ENCODE assay signal across 11 mouse cellular contexts in the genomic region with DNA sequence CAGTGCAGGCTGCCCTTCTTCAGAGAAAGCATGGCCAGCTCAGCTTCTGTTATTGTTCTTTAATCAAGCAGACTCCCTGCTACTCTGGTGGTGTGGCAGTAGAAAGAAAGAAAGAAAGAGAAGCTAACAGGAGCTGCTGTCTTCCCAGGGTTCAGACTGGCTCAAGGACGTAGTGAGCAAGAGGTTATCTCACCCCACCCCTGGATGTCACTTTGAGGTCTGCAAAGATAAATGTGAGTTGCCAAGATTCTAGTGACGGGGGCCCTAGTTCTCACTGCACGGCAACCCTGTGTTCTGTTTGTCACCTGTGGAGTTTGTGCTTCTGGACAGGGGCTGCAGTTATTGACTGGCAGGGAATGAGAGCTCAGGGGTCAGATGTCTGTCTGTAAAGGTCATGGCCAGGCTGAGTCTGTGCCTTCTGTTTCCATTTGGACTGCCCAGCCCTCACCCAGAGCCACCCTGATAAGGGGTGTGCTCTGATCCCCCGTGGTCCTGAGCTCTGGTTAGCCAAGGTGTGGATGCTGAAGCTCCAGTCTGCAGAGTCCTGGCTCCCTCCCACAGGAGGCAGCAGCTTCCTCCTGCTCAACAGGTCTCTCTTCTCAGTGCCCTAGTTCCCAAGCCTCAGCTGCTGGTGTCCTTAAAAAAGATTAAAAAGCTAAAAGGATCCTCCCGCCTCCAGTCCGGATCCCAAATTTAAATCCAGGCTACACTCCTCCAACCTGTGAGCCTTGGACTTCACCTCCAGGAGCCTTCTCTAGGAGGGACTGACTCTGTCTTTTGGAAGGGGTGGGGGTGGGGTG.
DNase-seq lines count a peak whose midpoint lies in the region; ATAC-seq and TF ChIP-seq lines count a peak whose summit lies in the region.
"Had no signal": no experiment of that assay in that cellular context is flagged by ENCODE, and none has a peak within 500 bp of the region (broad histone marks: within the 10 kb centered on the region; RNA-seq: fewer than 3 reads in every experiment).

No protein-coding gene starts in this region.

- H3K27me3 ChIP-seq in hindbrain, embryonic 12.5 days = peaks cover 13% of the 10 kb centered on the region; the same call in 1 of the 2 replicates
- H3K27me3 ChIP-seq in midbrain, embryonic 14.5 days (ENCODE audit: control insufficient read depth, insufficient read depth, low read length) = no peaks in the 10 kb centered on the region
- H3K27me3 ChIP-seq in kidney, embryonic 15.5 days = peaks cover 3% of the 10 kb centered on the region; the same call in 1 of the 2 replicates

- no peaks in the 10 kb centered on the region for H3K9me3 ChIP-seq in hindbrain, embryonic 12.5 days (replicated peaks)
- no peaks in the 10 kb centered on the region for H3K9me3 ChIP-seq in midbrain, embryonic 14.5 days (ENCODE audit: control insufficient read depth, low read length)
- no peaks in the 10 kb centered on the region for H3K9me3 ChIP-seq in kidney, embryonic 15.5 days (replicated peaks)
- H3K9me3 ChIP-seq: G1E had no signal

- peak overlapping the region; percentile 14; the same call in 1 of the 2 replicates for H3K27ac ChIP-seq in bone marrow, adult 2 months (ENCODE audit: control insufficient read depth, insufficient read depth, low read depth, low read length, poor library complexity)
- H3K27ac ChIP-seq in hindbrain, embryonic 12.5 days = no peak overlapping the region
- peak overlapping the region; percentile 3 for H3K27ac ChIP-seq in midbrain, embryonic 14.5 days (replicated peaks; ENCODE audit: low read depth, low read length)
- no peak overlapping the region for H3K27ac ChIP-seq in kidney, embryonic 15.5 days

- no peaks in the 10 kb centered on the region for H3K36me3 ChIP-seq in hindbrain, embryonic 12.5 days
- H3K36me3 ChIP-seq in midbrain, embryonic 14.5 days (ENCODE audit: control insufficient read depth, insufficient read depth, low read length) = no peaks in the 10 kb centered on the region
- no peaks in the 10 kb centered on the region for H3K36me3 ChIP-seq in kidney, embryonic 15.5 days
- H3K36me3 ChIP-seq: G1E had no signal

- H3K4me3 ChIP-seq in bone marrow, adult 2 months (replicated peaks; ENCODE audit: control insufficient read depth, low read depth, low read length) = no peak overlapping the region
- H3K4me3 ChIP-seq in hindbrain, embryonic 12.5 days = no peak overlapping the region
- peak overlapping the region; percentile 3 for H3K4me3 ChIP-seq in midbrain, embryonic 14.5 days (replicated peaks; ENCODE audit: low read depth, low read length)
- no peak overlapping the region for H3K4me3 ChIP-seq in kidney, embryonic 15.5 days (replicated peaks)

- no peak for TF ChIP-seq POLR2A in bone marrow, adult 2 months (IDR thresholded peaks at IDR 0.05; ENCODE audit: borderline replicate concordance, control insufficient read depth, low read depth, low read length)
- TF ChIP-seq POLR2A in brain, embryonic 14.5 days (IDR thresholded peaks at IDR 0.05; ENCODE audit: borderline replicate concordance, extremely low read depth, insufficient read depth, insufficient read length, poor library complexity, severe bottlenecking) = no peak

- 52% methylated on average over 6 of the region's 6 CpGs for WGBS in bone marrow, adult 2 months
- 34% methylated on average over 6 of the region's 6 CpGs for WGBS in hindbrain, embryonic 12.5 days
- 39% methylated on average over 6 of the region's 6 CpGs for WGBS in midbrain, embryonic 14.5 days
- 41% methylated on average over 6 of the region's 6 CpGs for WGBS in kidney, embryonic 15.5 days

- H3K4me2 ChIP-seq in hindbrain, embryonic 12.5 days (replicated peaks) = peak overlapping the region; percentile 25
- H3K4me2 ChIP-seq in midbrain, embryonic 14.5 days (ENCODE audit: low read length) = peak overlapping the region; percentile 30
- no peak overlapping the region for H3K4me2 ChIP-seq in kidney, embryonic 15.5 days

- DNase-seq in brain, embryonic 14.5 days (ENCODE audit: low read depth) = peak; percentile 33
- DNase-seq in midbrain, embryonic 14.5 days = no peak
- DNase-seq in retina, postnatal 1 day = no peak
- DNase-seq: kidney, postnatal 14 days; lung, postnatal 36 days; thymus, postnatal 36 days had no signal

- no peaks in the 10 kb centered on the region for H3K4me1 ChIP-seq in bone marrow, adult 2 months (ENCODE audit: control insufficient read depth, insufficient read depth, low read length)
- H3K4me1 ChIP-seq in hindbrain, embryonic 12.5 days = peaks cover 31% of the 10 kb centered on the region
- H3K4me1 ChIP-seq in midbrain, embryonic 14.5 days (ENCODE audit: control insufficient read depth, insufficient read depth, low read length) = peaks cover 35% of the 10 kb centered on the region
- peaks cover 25% of the 10 kb centered on the region for H3K4me1 ChIP-seq in kidney, embryonic 15.5 days

- no peak for ATAC-seq in hindbrain, embryonic 12.5 days (ENCODE audit: low FRiP score)
- ATAC-seq in midbrain, embryonic 14.5 days (ENCODE audit: low FRiP score, low TSS enrichment) = no peak
- ATAC-seq in megakaryocyte-erythroid progenitor cell, adult 5-6 weeks (replicated peaks; ENCODE audit: low FRiP score, low TSS enrichment, poor library complexity, severe bottlenecking) = no peak
- no peak for ATAC-seq in kidney, embryonic 15.5 days (replicated peaks; ENCODE audit: low FRiP score)

- H3K9ac ChIP-seq in hindbrain, embryonic 12.5 days = peak overlapping the region; percentile 24; the same call in 1 of the 2 replicates
- H3K9ac ChIP-seq in midbrain, embryonic 14.5 days (replicated peaks; ENCODE audit: low read length) = peak overlapping the region; percentile 0
- no peak overlapping the region for H3K9ac ChIP-seq in kidney, embryonic 15.5 days

- TF ChIP-seq CTCF in bone marrow, adult 2 months (IDR thresholded peaks at IDR 0.05; ENCODE audit: control insufficient read depth, insufficient read depth, low read length) = no peak
- TF ChIP-seq CTCF in brain, embryonic 14.5 days (IDR thresholded peaks at IDR 0.05; ENCODE audit: borderline replicate concordance, extremely low read depth, insufficient read depth, insufficient read length) = no peak

Comparison
In these comparisons a context has a peak if more than half of its experiments do, and no peak if none do; other contexts are left out.
1. H3K27ac ChIP-seq: peak in bone marrow, adult 2 months (single experiment) and midbrain, embryonic 14.5 days (single experiment); none in hindbrain, embryonic 12.5 days (single experiment) and kidney, embryonic 15.5 days (single experiment).